Mouse (Mus musculus) liver, embryonic 16.5 days (tissue): ENCODE data around the gene Chrnb2. TPM values are rescaled to one million over a fixed set of nuclear protein-coding genes. Genes with fewer than 3 reads are reported as not detected.

Experiments used
- ATAC-seq: fragments of 200-750 bp; cut with Nextera tagmentation; 2 replicates; pipeline ENCODE4 v1.8.0; 2017; ENCODE audit warnings: low read depth, mild to moderate bottlenecking, moderate number of reproducible peaks, moderate library complexity
- H3K27ac ChIP-seq: fragments of 300-500 bp; sonication (generic); 2 replicates; pipeline ENCODE4 v1.5.1; 2014; ENCODE audit warnings: mild to moderate bottlenecking, low read length
- H3K27me3 ChIP-seq: fragments of 300-500 bp; sonication (generic); 2 replicates; pipeline ENCODE4 v1.6.1; 2014; ENCODE audit warnings: low read depth, low read length, mixed read lengths; ENCODE audit not compliant: control insufficient read depth, insufficient read depth
- H3K36me3 ChIP-seq: fragments of 300-500 bp; sonication (generic); 2 replicates; pipeline ENCODE4 v1.6.1; 2014; ENCODE audit warnings: mild to moderate bottlenecking; ENCODE audit not compliant: control insufficient read depth, insufficient read depth
- H3K4me1 ChIP-seq: fragments of 300-500 bp; sonication (generic); 2 replicates; pipeline ENCODE4 v1.6.1; 2014; ENCODE audit warnings: low read depth, low read length, mixed read lengths; ENCODE audit not compliant: control insufficient read depth
- H3K4me2 ChIP-seq: fragments of 300-500 bp; sonication (generic); 2 replicates; pipeline ENCODE4 v1.6.1; 2014; ENCODE audit warnings: low read depth, low read length, mixed read lengths
- H3K4me3 ChIP-seq: fragments of 300-500 bp; sonication (generic); 2 replicates; pipeline ENCODE4 v1.5.1; 2014; ENCODE audit warnings: low read depth, mild to moderate bottlenecking, low read length
- H3K9ac ChIP-seq: fragments of 300-500 bp; sonication (generic); 2 replicates; pipeline ENCODE4 v1.6.1; 2014; ENCODE audit warnings: low read depth, low read length
- H3K9me3 ChIP-seq: fragments of 300-500 bp; sonication (generic); replicated peaks from 2 replicates; pipeline ENCODE4 v1.6.1; 2016; ENCODE audit warnings: low read length; ENCODE audit not compliant: control insufficient read depth
- WGBS: fragments of 180-500 bp; shearing (Covaris S2); extraction: QIAGEN DNeasy Blood & Tissue Kit; methylation state at CpG from one replicate; pipeline ENCODE4 v1.1.7; 2014; ENCODE audit not compliant: insufficient replicate concordance; 5-methylcytosine and 5-hydroxymethylcytosine counted together
- polyA plus RNA-seq: library from polyadenylated mRNA; unstranded; fragments of >200 nt; fragmentation: Nextera tagmentation; extraction: Ambion mirVana; gene quantifications from 2 replicates; pipeline ENCODE4 v1.2.1, GENCODE M21; 2015

Chrnb2 gene
- polyA plus RNA-seq, 1 experiment from 2014 or later: 0.26 TPM

GRCm38 (mm10) chr3:89714359-89715206, 49.8 kb downstream of the Chrnb2 start, which contains the start of gene Adar:
Adar (plus strand) TSS chr3:89715022.
- WGBS: 5% methylated on average over 28 of the region's 28 CpGs
- Histone ChIP-seq H3K4me1 (peaks cover 7% of the 10 kb centered on the region), H3K9ac (peak within 1 kb of the TSS; percentile 60), H3K27ac (no peak within 1 kb of the TSS), H3K36me3 (no peaks in the 10 kb centered on the region), H3K4me2 (peak within 1 kb of the TSS; percentile 82), H3K27me3 (peaks cover 3% of the 10 kb centered on the region; the same call in 1 of the 2 replicates), H3K9me3 (no peaks in the 10 kb centered on the region), H3K4me3 (peak within 1 kb of the TSS; percentile 72)
- ATAC-seq: peak; percentile 43

GRCm38 (mm10) chr3:89704064-89704463, 60.4 kb downstream of the Chrnb2 start:
- H3K27me3 ChIP-seq: no peaks in the 10 kb centered on the region
- H3K36me3 ChIP-seq: no peaks in the 10 kb centered on the region
- no peak overlapping the region for H3K27ac ChIP-seq
- H3K4me3 ChIP-seq: no peak overlapping the region
- WGBS: 62% methylated on average over 6 of the region's 6 CpGs
- H3K9me3 ChIP-seq: no peaks in the 10 kb centered on the region
- no peaks in the 10 kb centered on the region for H3K4me1 ChIP-seq
- ATAC-seq: no peak
- H3K4me2 ChIP-seq: no peak overlapping the region
- no peak overlapping the region for H3K9ac ChIP-seq

DNA sequence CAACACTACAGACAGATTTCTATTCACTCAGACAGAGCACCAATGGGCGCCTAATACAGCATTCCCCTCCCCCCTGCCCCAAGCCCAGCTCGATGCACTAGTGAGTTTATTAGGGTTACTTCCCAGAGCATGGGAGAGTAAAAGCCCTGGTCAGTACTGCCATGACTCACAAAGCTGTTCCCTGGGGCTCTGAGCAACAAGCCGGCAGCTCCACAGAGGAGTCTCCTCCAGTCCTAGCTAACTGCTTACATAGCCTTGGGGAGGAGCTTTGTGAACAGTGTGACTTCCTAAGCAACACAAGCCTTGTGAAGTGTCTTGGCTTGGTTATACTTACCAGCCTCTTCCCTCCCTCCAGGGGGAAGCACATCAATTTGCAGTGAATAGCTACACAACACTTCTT, 60.8 kb downstream of the Chrnb2 start:
- Histone ChIP-seq H3K9me3 (no peaks in the 10 kb centered on the region), H3K4me3 (no peak overlapping the region), H3K9ac (no peak overlapping the region), H3K4me2 (no peak overlapping the region), H3K27me3 (no peaks in the 10 kb centered on the region), H3K36me3 (no peaks in the 10 kb centered on the region), H3K4me1 (no peaks in the 10 kb centered on the region), H3K27ac (no peak overlapping the region)
- 36% methylated on average over 3 of the region's 3 CpGs for WGBS
- no peak for ATAC-seq

GRCm38 (mm10) chr3:89700461-89700860, 64.0 kb downstream of the Chrnb2 start:
- no peaks in the 10 kb centered on the region for H3K9me3 ChIP-seq
- WGBS: 65% methylated on average over 11 of the region's 11 CpGs
- H3K9ac ChIP-seq: no peak overlapping the region
- no peak overlapping the region for H3K4me3 ChIP-seq
- no peak overlapping the region for H3K4me2 ChIP-seq
- no peaks in the 10 kb centered on the region for H3K27me3 ChIP-seq
- no peak overlapping the region for H3K27ac ChIP-seq
- no peaks in the 10 kb centered on the region for H3K36me3 ChIP-seq
- ATAC-seq: no peak
- no peaks in the 10 kb centered on the region for H3K4me1 ChIP-seq

GRCm38 (mm10) chr3:89698958-89699357, 65.5 kb downstream of the Chrnb2 start:
- H3K4me3 ChIP-seq: no peak overlapping the region
- no peaks in the 10 kb centered on the region for H3K27me3 ChIP-seq
- no peak overlapping the region for H3K4me2 ChIP-seq
- WGBS: 57% methylated on average over 1 of the region's 1 CpGs
- no peaks in the 10 kb centered on the region for H3K4me1 ChIP-seq
- H3K36me3 ChIP-seq: no peaks in the 10 kb centered on the region
- no peak overlapping the region for H3K9ac ChIP-seq
- no peaks in the 10 kb centered on the region for H3K9me3 ChIP-seq
- H3K27ac ChIP-seq: no peak overlapping the region
- no peak for ATAC-seq

Other genes with a start within 250 kb of the Chrnb2 start
- 0.05 TPM in 1 of 2 replicates, not detected in the other for gene Kcnn3, start 244.5 kb downstream of the Chrnb2 start, polyA plus RNA-seq
- 6.0 and 6.9 TPM in 2 replicates for gene Adar, start 49.6 kb downstream of the Chrnb2 start, polyA plus RNA-seq
- gene Ube2q1, start 9.0 kb upstream of the Chrnb2 start, polyA plus RNA-seq: 2.3 and 3.3 TPM in 2 replicates
- 0.90 and 1.1 TPM in 2 replicates for gene She, start 66.7 kb upstream of the Chrnb2 start, polyA plus RNA-seq
- 5.9 and 7.1 TPM in 2 replicates for gene Il6ra, start 148.6 kb upstream of the Chrnb2 start, polyA plus RNA-seq
- gene Atp8b2, start 198.9 kb upstream of the Chrnb2 start, polyA plus RNA-seq: 1.9 and 2.0 TPM in 2 replicates
- gene Hax1, start 234.1 kb upstream of the Chrnb2 start, polyA plus RNA-seq: 121 and 123 TPM in 2 replicates